Mouse (Mus musculus): ENCODE measurements around the gene Cd34.

The Cd34 gene

DNA sequence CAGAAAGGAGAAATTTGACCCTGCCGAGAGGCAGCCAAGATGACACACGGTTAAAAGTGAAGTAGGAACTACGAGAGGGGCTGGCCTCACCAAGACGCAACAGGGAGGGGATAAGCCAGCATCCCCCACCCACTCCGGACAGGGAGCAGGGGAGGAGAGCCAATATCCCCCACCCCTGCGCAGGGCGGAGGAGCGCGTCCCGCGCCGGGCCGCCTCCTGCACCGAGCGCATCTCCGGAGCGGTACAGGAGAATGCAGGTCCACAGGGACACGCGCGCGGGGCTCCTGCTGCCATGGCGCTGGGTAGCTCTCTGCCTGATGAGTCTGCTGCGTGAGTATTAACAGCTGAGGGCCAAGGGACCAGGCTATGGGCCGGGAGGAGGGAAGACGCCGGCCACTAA is at the start of gene Cd34:
Cd34 (plus strand) TSS at position 105 of the 400 bp plus-strand sequence.
- in situ Hi-C loops (cut with MboI; ENCODE audit: unreplicated experiment in 2 of 2) = no loop called here

GRCm38 (mm10) chr1:194894513-194894912 is 44.1 kb upstream of the Cd34 start:
- in situ Hi-C loops (cut with MboI; ENCODE audit: unreplicated experiment in 2 of 2) = no loop called here

- in situ Hi-C loops (cut with MboI; ENCODE audit: unreplicated experiment in 2 of 2) = no loop called here
Observed at GRCm38 (mm10) chr1:194895287-194895686, 43.3 kb upstream of the Cd34 start.

GRCm38 (mm10) chr1:194901075-194901474 is 37.5 kb upstream of the Cd34 start:
- in situ Hi-C loops (cut with MboI; ENCODE audit: unreplicated experiment in 2 of 2) = no loop called here

DNA sequence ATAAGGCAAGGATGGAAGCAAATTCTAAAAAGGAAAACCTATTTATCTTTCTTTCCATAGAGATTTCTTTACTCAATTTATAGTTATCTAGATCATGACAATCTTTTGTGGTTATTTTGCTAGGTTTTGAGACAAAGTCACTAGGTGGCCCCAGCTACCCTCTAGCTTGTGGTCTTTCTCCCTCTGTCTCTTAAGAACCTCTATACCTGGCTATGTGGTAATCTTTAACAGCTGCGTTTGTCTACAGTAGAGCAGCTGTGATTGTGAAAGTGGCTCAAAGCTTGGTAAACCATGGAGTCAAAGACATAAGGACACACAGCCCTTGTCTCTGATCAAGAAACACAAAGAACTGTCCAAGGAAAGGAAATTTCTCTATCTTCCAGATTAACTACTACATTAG is 36.8 kb upstream of the Cd34 start:
- in situ Hi-C loops (cut with MboI; ENCODE audit: unreplicated experiment in 2 of 2) = no loop called here

GRCm38 (mm10) chr1:194908956-194909355 is 29.7 kb upstream of the Cd34 start:
- in situ Hi-C loops (cut with MboI; ENCODE audit: unreplicated experiment in 2 of 2) = no loop called here

GRCm38 (mm10) chr1:194925753-194926350 is 12.8 kb upstream of the Cd34 start:
- in situ Hi-C loops (cut with MboI; ENCODE audit: unreplicated experiment in 2 of 2) = no loop called here

- in situ Hi-C loops (cut with MboI; ENCODE audit: unreplicated experiment in 2 of 2) = no loop called here
Observed at GRCm38 (mm10) chr1:194927887-194928286, 10.7 kb upstream of the Cd34 start.

GRCm38 (mm10) chr1:194929275-194929971 is 9.2 kb upstream of the Cd34 start:
- in situ Hi-C loops (cut with MboI; ENCODE audit: unreplicated experiment in 2 of 2) = no loop called here

GRCm38 (mm10) chr1:194929972-194930355 is 8.7 kb upstream of the Cd34 start:
- in situ Hi-C loops (cut with MboI; ENCODE audit: unreplicated experiment in 2 of 2) = no loop called here

- in situ Hi-C loops (cut with MboI; ENCODE audit: unreplicated experiment in 2 of 2) = no loop called here
Observed at GRCm38 (mm10) chr1:194930706-194931105, 7.9 kb upstream of the Cd34 start.

- in situ Hi-C loops (cut with MboI; ENCODE audit: unreplicated experiment in 2 of 2) = no loop called here
Observed at GRCm38 (mm10) chr1:194935351-194935750, 3.3 kb upstream of the Cd34 start.

DNA sequence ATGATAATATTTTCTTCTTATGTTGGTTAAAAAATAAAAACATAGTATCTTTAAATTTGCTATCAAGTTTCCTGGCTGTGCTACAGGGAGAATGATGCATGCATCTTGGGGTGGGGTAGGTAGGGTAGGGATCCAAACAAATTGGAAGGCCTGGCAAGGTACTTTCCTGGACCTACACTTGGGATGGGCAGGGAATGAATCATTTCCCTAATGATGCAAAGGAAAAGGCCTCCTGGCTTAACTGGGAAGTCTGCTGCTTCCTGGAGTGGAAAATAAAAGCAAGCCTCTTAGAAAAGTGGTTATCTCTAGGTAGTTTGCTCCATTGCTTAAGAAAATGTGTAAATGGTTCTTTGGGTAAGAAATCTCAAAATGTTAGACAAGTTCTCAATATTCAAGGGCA is 2.9 kb downstream of the Cd34 start:
- in situ Hi-C loops (cut with MboI; ENCODE audit: unreplicated experiment in 2 of 2) = no loop called here

GRCm38 (mm10) chr1:194942912-194943311 is 4.3 kb downstream of the Cd34 start:
- in situ Hi-C loops (cut with MboI; ENCODE audit: unreplicated experiment in 2 of 2) = no loop called here

DNA sequence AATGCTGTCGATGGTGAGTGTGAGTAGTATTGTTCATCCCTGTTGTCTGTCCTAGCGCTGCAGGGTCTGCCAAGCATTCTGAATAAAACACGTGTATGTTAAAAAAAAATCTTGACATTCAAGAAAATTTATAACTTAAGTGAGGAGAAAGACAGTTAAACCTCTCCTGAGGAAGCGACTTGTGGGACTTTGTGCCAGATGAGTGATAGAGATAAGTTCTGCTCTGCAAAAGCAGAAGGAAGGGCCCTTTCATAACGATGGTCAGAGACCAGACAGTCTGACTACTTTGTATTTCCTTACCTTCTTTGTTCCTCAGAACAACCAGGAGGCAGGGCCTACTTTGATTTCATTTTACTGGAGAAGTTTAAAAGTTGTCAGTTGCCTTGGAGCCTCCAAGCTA is 4.9 kb downstream of the Cd34 start:
- in situ Hi-C loops (cut with MboI; ENCODE audit: unreplicated experiment in 2 of 2) = no loop called here

DNA sequence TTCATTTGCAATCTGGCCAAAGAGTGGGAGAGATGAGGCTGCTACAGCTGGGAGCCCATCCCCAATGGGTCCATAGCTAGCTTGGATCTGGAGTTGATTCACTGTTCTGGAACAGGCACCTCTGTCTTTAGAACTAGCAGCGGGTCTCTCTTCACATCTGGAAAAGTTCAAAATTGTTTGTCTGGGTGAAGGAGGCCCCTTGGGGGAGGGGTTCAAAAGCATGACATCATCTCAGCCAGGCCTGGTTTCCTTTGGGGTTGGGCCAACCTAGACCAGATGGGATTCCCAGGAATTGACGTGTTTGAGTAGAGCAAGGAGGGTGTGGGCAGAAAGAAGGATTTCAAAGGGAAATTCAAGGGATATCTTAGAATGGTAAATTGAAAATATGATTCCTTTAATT is 6.8 kb downstream of the Cd34 start:
- in situ Hi-C loops (cut with MboI; ENCODE audit: unreplicated experiment in 2 of 2) = no loop called here

DNA sequence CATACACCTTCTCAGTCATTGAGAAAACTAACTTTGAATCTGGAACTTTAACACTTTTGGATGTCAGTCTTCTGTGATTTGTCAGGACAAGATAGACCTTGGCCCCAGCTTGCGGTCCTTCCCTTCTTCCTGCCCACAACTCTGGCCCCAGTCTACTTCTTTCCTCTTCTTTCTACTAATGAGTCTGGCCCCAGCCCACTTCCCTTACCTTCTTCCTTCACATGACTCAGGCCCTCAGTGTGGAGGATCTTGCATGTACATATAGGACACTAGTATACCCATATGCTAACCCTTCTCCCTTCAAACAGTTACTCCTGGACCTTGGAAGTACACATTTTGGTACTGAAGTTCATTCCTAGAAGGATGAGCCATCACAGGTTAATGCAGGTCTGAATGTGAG is 7.8 kb downstream of the Cd34 start:
- in situ Hi-C loops (cut with MboI; ENCODE audit: unreplicated experiment in 2 of 2) = no loop called here

GRCm38 (mm10) chr1:194950913-194951312 is 12.3 kb downstream of the Cd34 start:
- in situ Hi-C loops (cut with MboI; ENCODE audit: unreplicated experiment in 2 of 2) = loop anchor here (5.0 to 10.0 kb wide), 2 partner anchors 1246 to 1249 kb away; no protein-coding TSS in a partner anchor

DNA sequence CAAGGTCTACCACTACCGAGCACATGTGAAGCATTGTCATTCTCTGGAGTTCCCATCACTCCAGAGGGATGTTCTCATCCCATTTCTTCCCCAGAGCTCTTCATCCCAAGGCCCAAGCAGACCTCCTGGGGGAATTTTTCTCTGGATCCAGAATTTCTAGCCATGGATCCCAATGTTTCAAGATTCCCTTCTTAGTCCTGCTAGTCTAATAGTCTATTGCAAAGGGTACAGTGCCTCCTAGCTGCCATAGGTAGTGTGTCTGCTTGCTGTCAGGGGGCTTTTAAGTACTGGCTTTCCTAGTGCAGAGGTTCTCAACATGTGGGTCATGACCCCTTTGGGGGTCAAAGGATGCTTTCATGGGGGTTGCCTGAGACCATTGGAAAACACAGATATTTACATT is 14.3 kb downstream of the Cd34 start:
- in situ Hi-C loops (cut with MboI; ENCODE audit: unreplicated experiment in 2 of 2) = loop anchor here (5.0 to 10.0 kb wide), 2 partner anchors 1248 to 1251 kb away; no protein-coding TSS in a partner anchor

GRCm38 (mm10) chr1:194954694-194955093 is 16.1 kb downstream of the Cd34 start:
- in situ Hi-C loops (cut with MboI; ENCODE audit: unreplicated experiment in 2 of 2) = loop anchor here (5.0 to 10.0 kb wide), 3 partner anchors 77 to 1252 kb away; no protein-coding TSS in a partner anchor

DNA sequence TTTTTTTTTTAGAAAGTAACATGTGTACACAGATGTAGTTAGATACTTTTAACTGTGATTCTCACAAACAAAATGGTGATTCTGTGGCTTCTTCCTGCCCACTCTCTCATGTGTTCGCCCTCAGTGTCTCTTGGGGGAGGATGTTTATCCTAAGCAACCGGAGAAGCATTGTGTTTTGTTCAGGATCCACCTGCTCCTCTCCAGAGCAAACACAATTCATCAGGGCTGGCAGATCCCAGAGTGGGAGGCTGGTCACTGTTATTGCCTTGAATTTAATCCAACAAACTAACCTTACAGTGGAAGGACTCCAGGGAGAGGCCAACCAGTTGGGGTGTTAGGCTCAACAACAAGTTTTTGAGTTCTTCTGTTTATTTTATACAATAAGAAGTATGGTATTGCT is 17.1 kb downstream of the Cd34 start:
- in situ Hi-C loops (cut with MboI; ENCODE audit: unreplicated experiment in 2 of 2) = loop anchor here (5.0 to 10.0 kb wide), 2 partner anchors 78 to 1251 kb away; no protein-coding TSS in a partner anchor

- in situ Hi-C loops (cut with MboI; ENCODE audit: unreplicated experiment in 2 of 2) = loop anchor here (5.0 to 10.0 kb wide), 2 partner anchors 80 to 1252 kb away; no protein-coding TSS in a partner anchor
Observed at GRCm38 (mm10) chr1:194957021-194957420, 18.4 kb downstream of the Cd34 start.
